Mouse (Mus musculus) heart, postnatal 0 days (tissue): ENCODE measurements around the gene Atp2b4.

Experiments used
- CTCF ChIP-seq: IDR thresholded peaks from 2 replicates; pipeline ENCODE4 v1.5.1; 2016; ENCODE audit warnings: antibody characterized with exemption, control low read depth, low read depth
- EP300 ChIP-seq: IDR thresholded peaks from 2 replicates; pipeline ENCODE4 v1.6.1; 2016; ENCODE audit warnings: antibody characterized with exemption, low read depth

- TF ChIP-seq EP300 (no peak), CTCF (no peak)
These were observed 147.8 kb downstream of the Atp2b4 start for GRCm38 (mm10) chr1:133653033-133653432.
